Mouse (Mus musculus): ENCODE data around the gene Slc35f6.
A peak's percentile ranks its signal among the peaks of the same experiment; 100 is the strongest.
"Not testable (repeated sequence)": the region's sequence is repeated elsewhere in the genome, so short reads cannot be mapped to it uniquely, and the experiment has no call there.

The Slc35f6 gene

GRCm38 (mm10) chr5:30660813-30661212, 13.1 kb downstream of the Slc35f6 start:
- no peak for DNase-seq

DNA sequence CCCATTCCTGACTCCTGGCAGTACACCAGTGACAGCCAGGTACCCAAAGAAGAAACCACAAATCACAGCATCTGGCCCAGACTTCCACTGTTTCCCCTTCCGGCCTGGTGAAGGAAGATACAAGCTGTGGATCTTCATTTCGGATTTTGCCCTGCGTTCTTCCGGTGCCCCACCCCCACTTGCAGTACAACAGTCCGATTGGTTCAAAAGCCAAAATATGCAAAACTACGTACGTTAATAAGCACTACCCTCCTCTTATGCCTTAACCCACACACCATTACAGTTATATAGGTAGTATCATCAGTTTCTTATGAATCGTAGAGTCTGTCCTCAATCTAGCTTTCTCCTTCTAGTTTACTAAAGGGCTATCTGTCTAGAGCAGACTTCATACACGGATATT, 17.6 kb downstream of the Slc35f6 start:
- DNase-seq = no peak

DNA sequence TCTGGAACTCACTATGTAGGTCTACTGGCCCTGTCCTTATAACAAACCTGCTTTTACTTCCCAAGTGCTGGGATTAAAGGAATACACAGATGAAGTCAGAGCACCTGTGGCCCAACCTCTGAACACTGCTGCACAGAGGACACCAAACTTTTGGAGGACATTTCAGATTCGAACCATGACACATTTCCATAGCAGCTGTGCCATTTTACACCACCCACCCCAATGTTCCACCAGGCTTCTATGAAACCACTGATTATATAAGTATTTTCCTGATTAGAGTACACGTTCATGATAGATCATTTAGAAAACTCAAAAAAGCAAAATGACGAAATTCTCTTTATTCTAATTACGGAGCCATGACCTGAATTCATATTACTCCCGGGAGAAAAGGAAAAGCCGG, 18.2 kb downstream of the Slc35f6 start:
- no peak for DNase-seq

- peak; percentile 73 to 77 for DNase-seq
Measured at GRCm38 (mm10) chr5:30666391-30667195, 18.9 kb downstream of the Slc35f6 start, which contains the start of gene Cenpa. Gene Cenpa (plus strand): TSS chr5:30666777.

DNA sequence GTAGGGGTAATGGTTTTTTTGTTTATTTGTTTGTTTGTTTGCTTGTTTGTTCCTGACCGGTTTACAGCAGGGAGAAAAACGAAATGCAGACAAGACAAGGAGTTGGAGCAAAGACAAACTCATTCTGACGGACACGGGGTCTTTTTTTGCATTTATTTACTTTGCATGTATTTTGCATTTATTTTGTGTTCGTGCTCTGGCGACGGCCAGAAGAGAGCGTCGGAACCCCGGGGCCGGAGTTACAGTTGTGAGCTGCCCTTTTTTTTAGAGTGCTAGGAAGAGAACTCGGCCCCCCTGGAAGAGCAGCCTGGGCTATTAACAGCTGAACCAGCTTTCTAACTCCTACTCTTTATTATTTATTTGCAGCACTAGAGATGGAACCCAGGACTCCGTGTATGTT, 19.5 kb downstream of the Slc35f6 start:
- no peak for DNase-seq

GRCm38 (mm10) chr5:30667686-30668085, 20.0 kb downstream of the Slc35f6 start:
- no peak for DNase-seq

DNA sequence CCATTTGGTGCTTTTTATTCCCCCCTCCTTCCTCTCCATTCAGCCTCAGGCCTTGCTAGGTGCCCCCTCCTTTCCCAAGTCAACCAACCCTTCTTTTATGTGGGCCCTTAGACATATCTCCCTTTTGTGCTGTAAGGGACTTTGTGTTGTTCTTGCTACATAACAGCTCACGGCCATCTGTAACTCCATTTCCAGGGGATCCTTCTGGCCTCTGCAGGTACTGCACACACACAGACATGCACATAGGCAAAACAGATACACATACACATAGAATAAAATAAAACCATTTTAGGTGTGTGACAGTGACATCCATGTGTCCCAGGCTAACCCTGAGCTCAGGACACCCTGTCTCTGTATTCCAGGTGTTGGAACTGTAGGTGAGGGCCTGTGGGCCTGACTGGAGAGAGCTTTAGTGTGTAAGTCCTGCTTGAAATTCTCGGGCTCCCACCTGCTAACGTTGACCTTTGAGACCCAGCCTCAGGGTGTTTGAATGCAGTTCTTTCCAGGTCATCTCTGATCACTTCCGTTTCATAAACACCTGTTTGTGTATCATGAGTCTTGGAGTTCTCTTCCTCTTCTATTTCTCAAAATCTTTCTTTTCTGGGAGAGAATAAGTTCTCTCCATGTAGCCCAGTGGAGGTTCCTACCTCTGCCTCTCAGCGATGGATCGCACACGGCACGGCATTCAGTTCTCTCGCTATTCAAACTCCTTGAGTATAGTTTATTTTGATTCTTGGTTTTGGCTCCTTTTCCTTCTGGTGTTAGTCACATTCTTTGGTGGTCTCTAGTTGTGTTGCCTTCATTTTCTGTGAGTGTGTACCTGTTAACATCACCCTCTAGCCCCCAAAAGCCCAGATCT, 21.1 kb downstream of the Slc35f6 start:
- no peak for DNase-seq

DNA sequence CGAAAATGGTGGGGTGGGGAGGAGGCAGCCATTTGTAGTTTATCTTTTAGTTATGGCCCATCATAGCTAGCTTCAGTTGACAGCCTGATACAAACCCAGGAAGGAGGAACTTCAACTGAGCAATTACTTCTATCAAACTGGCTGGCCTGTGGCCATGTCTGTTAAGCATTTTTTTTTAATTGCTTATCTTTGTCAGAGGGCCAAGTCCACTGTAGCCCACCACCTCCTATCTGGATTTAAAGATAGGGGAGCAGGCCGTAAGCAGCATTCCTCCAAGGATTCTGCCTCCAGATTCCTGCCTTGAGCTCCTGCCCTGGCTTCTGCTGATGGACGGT, 21.7 kb downstream of the Slc35f6 start:
- no peak for DNase-seq

- no peak for DNase-seq
Measured at GRCm38 (mm10) chr5:30670091-30670490, 22.4 kb downstream of the Slc35f6 start.

- DNase-seq = no peak
Measured at GRCm38 (mm10) chr5:30674001-30674400, 26.3 kb downstream of the Slc35f6 start.

DNA sequence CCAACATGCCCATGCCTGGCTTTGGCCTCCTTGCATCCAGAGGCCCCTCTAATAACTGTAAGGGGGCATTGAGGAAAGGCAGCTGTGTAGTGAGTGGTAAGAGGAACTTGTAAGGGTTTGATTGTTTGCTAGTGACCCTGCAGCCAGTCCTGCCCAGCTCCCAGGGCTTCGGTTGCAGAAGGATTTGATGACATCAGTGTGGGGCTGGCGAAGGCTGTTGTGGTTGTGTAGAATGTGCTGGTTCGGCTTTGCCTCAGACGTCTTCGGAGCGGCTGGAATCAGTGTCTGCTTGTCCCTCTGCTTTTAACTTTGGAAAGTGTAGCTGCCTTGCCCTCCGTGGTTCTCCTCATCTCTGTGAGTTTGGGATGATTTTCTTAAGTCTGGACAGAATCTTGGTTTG, 29.1 kb downstream of the Slc35f6 start:
- no peak for DNase-seq

- DNase-seq = not testable (repeated sequence)
Measured at GRCm38 (mm10) chr5:30678069-30678468, 30.3 kb downstream of the Slc35f6 start.

DNA sequence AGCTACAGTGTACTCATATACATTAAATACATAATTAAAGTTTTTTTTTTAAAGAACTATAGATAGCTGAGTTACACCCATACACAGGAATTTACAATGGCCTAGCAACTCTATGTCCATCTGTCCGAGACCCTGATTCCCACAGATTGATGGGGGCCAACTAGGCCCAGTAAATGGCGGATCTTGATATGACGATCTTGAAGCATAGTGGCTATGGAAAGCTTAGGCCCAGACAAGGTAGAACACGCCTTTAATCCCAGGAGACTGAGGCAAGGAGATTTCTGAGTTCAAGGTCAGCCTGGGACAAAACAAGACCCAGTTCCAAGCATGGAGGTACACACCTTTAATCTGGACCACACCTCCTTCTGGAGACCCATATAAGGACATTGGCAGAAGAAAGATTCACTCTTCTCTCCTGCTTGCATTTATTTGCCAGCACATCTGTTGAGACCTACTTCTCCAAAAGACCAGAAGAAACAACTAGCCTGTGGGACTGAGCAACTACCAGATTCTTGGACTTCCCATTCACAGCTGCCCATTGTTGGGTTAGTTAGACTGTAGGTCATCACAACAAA, 31.1 kb downstream of the Slc35f6 start:
- DNase-seq = no peak

- DNase-seq = no peak
Measured at GRCm38 (mm10) chr5:30679593-30679992, 31.9 kb downstream of the Slc35f6 start.

- DNase-seq = no peak
Measured at GRCm38 (mm10) chr5:30681970-30682369, 34.2 kb downstream of the Slc35f6 start.

GRCm38 (mm10) chr5:30682967-30683600, 35.4 kb downstream of the Slc35f6 start:
- DNase-seq = peak in 1 of 2 experiments; percentile 12

DNA sequence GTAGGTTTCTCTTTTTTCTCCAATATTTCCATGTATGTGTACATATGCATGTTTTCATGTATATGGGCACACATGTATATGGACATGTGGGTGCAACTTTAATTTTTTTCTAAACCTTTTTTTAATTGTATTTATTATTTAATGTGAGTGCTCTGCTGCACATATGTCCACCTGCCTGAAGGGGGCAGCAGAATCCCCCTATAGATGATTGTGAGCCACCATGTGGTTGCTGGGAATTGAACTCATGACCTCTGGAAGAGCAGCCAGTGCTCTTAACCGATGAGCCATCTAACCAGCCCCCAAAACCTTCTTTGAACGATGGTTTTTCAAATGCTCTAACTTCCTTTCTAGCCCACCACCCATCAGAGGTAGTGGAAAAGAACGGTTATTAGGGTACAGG, 36.3 kb downstream of the Slc35f6 start:
- no peak for DNase-seq

GRCm38 (mm10) chr5:30686781-30687180, 39.0 kb downstream of the Slc35f6 start:
- peak in 1 of 2 experiments; percentile 15 for DNase-seq

DNA sequence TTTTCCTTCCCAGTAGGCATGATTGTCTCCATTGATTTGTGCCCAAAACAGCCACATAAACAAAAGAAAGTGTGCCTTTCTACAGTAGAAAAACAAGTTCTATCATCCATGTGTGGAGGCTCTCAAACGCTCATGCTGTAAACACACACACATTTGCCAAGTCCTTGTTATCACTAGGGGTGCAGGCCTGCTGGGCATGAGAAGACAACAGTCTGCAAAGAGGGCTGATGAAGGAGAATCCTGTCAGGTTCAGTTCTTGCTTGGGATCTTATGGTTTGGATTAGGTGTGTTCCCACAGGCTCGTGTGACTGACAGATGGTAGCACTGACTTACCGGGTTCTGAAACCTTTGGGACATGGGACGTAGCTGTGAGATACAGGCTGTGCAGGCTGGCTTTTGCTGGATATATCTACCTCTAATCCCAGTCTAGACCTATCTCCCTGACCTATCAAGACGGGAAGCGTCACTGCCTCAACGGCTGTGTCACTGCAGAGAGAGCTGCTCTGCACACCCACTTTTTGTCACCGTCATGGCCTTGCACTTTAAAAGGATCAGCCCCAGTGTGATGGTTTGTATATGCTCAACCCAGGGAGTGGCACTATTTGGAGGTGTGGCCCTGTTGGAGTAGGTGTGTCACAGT, 52.7 kb downstream of the Slc35f6 start:
- DNase-seq = no peak

DNA sequence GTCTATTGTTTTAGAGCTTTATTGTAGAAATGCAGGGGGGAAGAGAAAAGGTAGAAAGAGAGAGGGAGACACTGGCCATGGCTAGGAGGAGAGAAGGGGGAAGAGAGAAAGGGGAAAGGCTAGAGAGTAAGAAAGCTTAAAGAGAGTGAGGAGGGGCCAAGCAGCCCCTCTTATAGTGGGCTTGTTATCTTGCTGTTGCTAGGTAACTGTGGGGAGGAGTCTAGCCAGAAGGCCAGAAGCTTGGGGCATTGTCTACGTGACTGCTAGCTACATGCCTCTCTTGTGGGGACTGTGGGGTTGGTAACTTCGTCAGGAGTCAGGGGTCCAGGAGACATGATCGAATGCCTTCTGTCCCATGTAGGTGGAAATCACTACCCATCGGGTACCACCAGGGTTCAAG, 53.6 kb downstream of the Slc35f6 start:
- DNase-seq = not testable (repeated sequence)

DNA sequence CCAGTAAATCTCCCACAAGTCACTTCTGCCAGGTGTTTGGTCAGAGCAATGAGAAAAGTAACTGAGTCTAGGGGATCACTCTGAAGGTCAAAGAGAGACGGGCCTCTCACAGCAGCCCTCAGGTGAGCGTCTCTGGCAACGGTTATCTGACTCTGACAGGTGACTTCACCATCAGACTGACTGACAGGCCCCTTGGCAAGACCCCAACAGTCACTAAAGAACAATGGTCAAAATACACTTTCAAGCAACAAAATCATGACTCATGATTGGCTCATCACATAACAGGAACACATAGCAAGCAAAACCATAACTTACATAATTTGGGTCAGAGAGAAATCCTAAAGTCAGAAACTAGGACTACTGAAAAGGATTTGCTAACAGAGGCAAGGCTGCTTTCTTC, 54.1 kb downstream of the Slc35f6 start:
- no peak for DNase-seq
